Mouse (Mus musculus) v-Abl transformed pro-B cells (cell line): ENCODE data around the gene Cyp2j8.
"Not testable (repeated sequence)": the region's sequence is repeated elsewhere in the genome, so short reads cannot be mapped to it uniquely, and the experiment has no call there.

ENCODE experiments used
- in situ Hi-C, 2 experiments: fragments of 400-800 bp; cut with MboI; formaldehyde crosslinking; loops; one replicate each; pipeline ENCODE4 v1.15.1; 2025; ENCODE audit not compliant: unreplicated experiment in 2 of 2

Gene Cyp2j8

DNA sequence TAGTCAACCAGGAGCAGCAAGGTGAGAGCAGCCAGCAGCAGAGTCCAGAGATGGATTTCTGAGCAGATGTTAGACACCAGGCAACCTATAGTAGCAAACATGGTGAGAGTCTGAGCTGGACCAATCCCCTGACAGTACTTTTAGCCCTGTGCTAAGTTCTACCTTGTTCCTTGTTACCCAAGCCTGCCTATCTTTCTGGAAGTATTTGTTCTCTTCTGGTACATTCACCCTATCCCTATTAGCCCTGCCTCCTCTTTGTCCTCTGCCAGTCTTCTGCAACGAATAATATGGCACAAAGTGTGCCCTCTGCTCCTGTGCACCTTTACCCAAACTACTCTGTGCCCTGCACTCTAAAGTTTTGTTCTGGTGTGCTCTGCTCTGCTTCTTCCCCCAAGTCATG is at the start of gene Cyp2j8:
Gene Cyp2j8 (minus strand): TSS at position 101 of the 400 bp plus-strand sequence.
- in situ Hi-C loops: no loop called here

DNA sequence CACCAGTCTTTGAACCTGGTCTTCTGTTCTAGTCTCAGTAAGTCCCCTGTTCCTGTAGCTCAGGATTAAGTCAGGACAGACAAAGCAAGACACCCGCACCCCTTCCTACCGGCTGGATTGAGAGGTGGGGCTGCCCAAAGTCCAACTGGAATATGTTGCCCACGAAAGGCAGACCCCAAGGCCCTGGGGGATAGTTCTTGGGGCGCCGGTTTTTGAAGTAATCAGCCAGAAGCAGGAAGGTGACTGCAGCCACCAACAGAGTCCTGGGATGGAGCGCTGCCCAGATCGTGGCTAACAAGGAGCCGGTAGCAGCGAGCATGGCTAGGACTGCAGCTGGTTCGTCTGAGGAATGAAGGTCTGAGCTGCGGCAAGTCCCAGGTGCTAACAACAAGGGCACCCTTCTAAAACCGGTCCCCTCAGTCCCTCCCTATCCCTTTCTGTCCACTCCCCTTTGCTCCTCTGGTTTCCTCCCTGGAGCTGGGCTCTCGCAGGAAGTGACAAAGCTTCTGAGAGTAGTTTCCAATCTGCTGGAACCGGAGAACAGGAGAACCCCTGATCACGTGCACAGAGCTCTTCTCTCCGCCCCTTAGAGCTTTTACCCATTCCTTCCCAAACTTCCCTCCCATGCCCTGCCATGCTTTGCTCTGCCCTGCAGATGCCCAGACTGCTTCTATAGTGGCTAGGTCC is 46.1 kb upstream of the Cyp2j8 start, which contains the start of gene Cyp2j6:
Gene Cyp2j6 (minus strand): TSS at position 529 of the 687 bp plus-strand sequence.
- in situ Hi-C loops: no loop called here

DNA sequence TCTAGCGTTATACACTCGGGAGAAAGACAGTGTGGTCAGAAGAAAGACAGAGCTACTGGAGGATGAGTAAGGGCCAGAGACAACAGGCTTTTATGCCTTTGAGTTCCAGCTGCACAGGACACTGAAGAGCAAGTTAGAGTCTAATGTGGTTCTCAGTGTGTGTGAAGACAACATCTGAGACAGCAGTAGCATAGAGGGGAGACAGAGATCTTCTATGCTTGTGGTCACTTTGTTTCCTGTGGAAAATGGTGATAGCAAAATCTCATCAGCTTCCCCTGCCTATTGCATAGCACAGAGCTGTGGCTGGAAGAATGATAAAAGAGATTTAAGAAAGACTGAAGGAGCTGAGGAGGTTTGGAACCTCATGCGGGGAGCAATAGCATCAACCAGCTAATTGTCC is 44.4 kb upstream of the Cyp2j8 start:
- in situ Hi-C loops: no loop called here

DNA sequence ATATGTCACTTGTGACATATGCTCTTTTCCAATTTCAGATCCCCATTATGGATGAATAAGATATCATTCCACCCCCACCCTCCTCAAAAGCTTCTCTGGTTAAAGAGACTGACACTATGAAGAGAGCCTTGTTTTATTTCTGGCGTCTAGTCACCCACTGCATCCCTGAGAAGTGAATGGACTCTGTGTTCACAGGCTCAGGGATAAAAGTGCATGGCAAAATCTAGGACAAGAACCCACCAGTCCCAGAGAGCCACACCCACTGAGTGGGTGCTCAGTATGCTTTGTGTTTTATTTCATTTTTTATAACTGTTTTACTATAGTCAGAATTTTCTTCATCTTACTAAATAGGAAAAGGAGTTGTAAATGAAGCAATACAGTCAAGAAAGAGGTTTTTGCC is 38.8 kb upstream of the Cyp2j8 start:
- in situ Hi-C loops: no loop called here

DNA sequence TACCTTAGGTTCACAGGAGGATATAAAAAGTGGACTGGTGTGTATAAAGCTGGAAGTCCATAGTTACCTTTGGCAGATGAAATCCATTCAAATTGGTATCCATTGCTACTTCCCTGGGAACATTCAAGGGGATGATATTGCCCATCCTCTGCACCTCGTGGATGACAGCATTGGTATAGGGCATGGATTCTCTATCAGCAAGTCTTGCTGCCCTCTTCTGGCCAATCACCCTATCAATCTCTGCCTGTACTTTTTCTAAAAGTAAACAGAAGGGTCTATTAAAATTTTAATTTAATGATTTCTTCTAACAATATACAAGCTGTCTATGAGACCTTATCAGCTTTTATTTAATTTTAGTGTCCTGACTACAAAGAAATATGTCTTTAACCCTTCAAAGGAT is 18.6 kb upstream of the Cyp2j8 start:
- in situ Hi-C loops: no loop called here

DNA sequence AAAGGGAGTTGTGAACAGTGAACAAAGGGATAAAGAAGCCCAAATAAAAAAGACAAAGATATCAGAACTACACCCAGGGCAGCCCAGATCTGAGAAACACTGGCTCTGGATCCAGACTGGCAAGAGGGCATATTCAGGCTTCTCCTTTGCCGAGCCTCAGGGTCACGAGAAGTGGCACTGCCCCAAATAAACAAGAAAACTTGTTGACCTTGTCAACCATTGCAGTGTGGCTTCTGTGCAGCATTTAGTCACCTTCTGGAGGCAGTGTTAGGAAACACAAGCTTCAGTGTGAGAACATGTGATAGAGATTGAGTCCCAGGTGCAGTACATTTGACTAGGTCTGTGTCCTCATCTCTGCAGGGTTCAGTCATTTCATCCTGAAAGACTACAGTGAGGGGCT is 15.1 kb upstream of the Cyp2j8 start:
- in situ Hi-C loops: no loop called here

DNA sequence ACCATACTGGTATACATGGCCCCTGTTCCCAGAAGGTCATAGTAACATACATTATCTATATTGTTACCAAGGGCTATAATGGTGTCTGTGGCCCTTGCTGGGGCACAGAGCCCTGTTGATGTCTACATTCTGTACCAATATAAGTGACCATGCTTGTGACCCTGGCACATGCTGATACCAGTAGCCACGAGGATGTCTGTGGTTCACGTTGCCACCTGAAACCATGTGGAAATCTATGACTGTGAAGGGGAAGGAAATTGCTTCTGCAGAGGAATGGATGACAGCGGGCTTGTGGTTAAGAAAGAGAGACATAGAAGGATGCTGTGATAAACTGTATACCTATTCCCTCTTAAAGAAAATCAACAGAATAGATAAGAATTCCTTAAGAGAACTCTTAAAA is 2.9 kb upstream of the Cyp2j8 start:
- in situ Hi-C loops: no loop called here

DNA sequence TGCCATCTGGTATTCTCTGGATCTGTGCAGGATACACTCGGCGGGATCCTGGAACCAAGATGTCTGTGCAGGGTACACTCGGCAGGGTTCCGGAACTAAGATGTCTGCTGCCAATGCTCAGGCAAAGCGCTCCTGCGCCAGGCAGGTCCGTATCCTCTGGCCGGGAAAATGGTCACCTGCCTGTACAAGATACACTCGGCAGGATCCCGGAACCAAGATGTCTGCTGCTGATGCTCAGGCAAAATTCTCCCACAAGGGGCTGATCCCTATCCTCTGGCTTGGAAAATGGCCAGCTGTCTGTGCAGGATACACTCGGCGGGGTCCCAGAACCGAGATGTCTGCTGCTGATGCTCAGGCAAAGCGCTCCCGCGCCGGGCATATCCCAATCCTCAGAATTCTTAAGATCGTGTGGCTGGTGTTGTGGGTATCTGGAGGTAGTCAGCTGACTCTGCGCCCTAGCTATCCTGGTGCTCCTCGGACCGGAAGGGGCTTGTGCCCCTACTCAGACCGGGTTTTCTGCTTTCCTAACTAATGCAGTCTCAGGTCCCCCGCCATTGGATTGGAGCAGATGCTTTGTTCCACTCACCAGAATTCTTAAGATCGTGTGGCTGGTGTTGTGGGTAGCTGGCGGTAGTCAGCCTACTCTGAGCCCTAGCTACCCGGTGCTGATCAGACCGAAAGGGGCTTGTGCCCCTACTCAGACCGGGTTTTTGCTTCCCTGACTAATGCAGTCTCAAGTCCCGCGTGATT is 43.7 kb downstream of the Cyp2j8 start:
- in situ Hi-C loops: not testable (repeated sequence)
